8 mouse cellular contexts compared by ENCODE assay signal in the genomic region with DNA sequence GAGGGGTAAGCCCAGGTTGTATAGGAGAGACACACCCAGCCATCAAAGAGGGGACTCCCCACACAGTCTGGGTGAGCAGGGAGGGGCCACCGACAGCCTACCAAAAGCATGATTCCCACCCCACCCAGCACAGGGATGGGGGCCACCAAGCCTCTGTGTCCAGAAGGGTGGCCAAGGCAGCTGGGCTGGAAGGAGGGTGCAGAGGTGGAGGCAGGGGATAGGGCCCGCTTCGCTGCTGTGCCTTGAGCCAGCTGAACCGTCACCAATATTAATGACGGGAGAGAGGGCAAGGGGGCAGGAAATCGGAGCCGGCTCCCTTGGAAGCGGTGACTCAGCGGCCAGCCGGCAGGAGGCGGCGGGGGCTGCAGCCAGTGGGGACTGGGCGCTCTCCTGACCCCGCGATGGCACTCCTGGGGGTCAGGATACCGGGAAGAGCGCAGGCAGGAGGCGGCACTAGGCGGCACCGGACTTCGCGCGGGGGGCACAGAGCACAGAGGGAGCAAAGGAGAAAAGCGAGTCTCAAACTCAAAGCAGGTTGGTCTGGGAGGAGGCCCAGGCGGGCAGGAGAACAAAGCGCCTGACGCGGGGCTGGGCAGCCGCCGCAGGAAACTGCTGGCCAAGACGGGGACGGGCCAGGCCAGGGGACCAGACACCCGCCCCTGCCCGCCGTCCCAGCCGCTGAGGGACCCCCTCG. TPM values are rescaled to one million over a fixed set of nuclear protein-coding genes. Genes with fewer than 3 reads are reported as not detected.
DNase-seq lines count a peak whose midpoint lies in the region; ATAC-seq and TF ChIP-seq lines count a peak whose summit lies in the region.

No protein-coding gene starts in this region.

- no peaks in the 10 kb centered on the region for H3K79me3 ChIP-seq in C2C12 (ENCODE audit: low read depth)

- 3% methylated on average over 37 of the region's 37 CpGs for WGBS in heart, embryonic 13.5 days
- WGBS in kidney, embryonic 15.5 days, result 2% methylated on average over 35 of the region's 37 CpGs
- 2% methylated on average over 37 of the region's 37 CpGs for WGBS in midbrain, embryonic 13.5 days

- H3K27me3 ChIP-seq in C2C12 (ENCODE audit: control insufficient read depth, insufficient read depth, insufficient read length), result no peaks in the 10 kb centered on the region
- H3K27me3 ChIP-seq in heart, embryonic 13.5 days (replicated peaks), result peaks cover 50% of the 10 kb centered on the region
- peaks cover 12% of the 10 kb centered on the region for H3K27me3 ChIP-seq in kidney, embryonic 15.5 days
- peaks cover 8% of the 10 kb centered on the region; the same call in 1 of the 2 replicates for H3K27me3 ChIP-seq in midbrain, embryonic 13.5 days

- ATAC-seq in heart, embryonic 13.5 days (ENCODE audit: extremely low read depth, insufficient number of reproducible peaks, low FRiP score, low TSS enrichment), result 0 out of 2 replicates have a peak, but pooled peaks have one; percentile 23
- ATAC-seq in kidney, embryonic 15.5 days (replicated peaks; ENCODE audit: low FRiP score), result peak; percentile 92
- peak; percentile 65 for ATAC-seq in midbrain, embryonic 13.5 days

- TF ChIP-seq CTCF in C2C12 (IDR thresholded peaks at IDR 0.05; ENCODE audit: control insufficient read depth, insufficient read depth, insufficient read length), result no peak

- peak overlapping the region; percentile 34 for H3ac ChIP-seq in C2C12 (ENCODE audit: control insufficient read depth, insufficient read length, low read depth)

- H3K27ac ChIP-seq in heart, embryonic 13.5 days (replicated peaks), result no peak overlapping the region
- no peak overlapping the region for H3K27ac ChIP-seq in kidney, embryonic 15.5 days
- H3K27ac ChIP-seq in midbrain, embryonic 13.5 days, result no peak overlapping the region

- H3K4me1 ChIP-seq in heart, embryonic 13.5 days, result peaks cover 10% of the 10 kb centered on the region
- peaks cover 14% of the 10 kb centered on the region for H3K4me1 ChIP-seq in kidney, embryonic 15.5 days
- peaks cover 7% of the 10 kb centered on the region for H3K4me1 ChIP-seq in midbrain, embryonic 13.5 days (replicated peaks)

- H3K4me3 ChIP-seq in C2C12 (ENCODE audit: insufficient read depth, poor library complexity, severe bottlenecking), result peak overlapping the region; percentile 6
- peak overlapping the region; percentile 50 for H3K4me3 ChIP-seq in heart, embryonic 13.5 days
- H3K4me3 ChIP-seq in kidney, embryonic 15.5 days (replicated peaks), result peak overlapping the region; percentile 40
- peak overlapping the region; percentile 34 for H3K4me3 ChIP-seq in midbrain, embryonic 13.5 days (replicated peaks)

- H3K79me2 ChIP-seq in C2C12 (ENCODE audit: control insufficient read depth, insufficient read depth), result no peaks in the 10 kb centered on the region

- DNase-seq in embryo, embryonic 10.5 days (ENCODE audit: low spot score), result peak; percentile 80
- no peak for DNase-seq in T-cell, adult 2 months (ENCODE audit: low spot score)
- no peak for DNase-seq in cerebellum, postnatal 25 days
- no peak for DNase-seq in frontal cortex, postnatal 14 days (ENCODE audit: low spot score in 2 of 2)

- no peaks in the 10 kb centered on the region for H3K9me3 ChIP-seq in heart, embryonic 13.5 days
- H3K9me3 ChIP-seq in kidney, embryonic 15.5 days (replicated peaks), result no peaks in the 10 kb centered on the region
- H3K9me3 ChIP-seq in midbrain, embryonic 13.5 days, result no peaks in the 10 kb centered on the region

- H3K4me2 ChIP-seq in heart, embryonic 13.5 days, result peak overlapping the region; percentile 77
- peak overlapping the region; percentile 79 for H3K4me2 ChIP-seq in kidney, embryonic 15.5 days
- H3K4me2 ChIP-seq in midbrain, embryonic 13.5 days (replicated peaks), result peak overlapping the region; percentile 60

- H3K9ac ChIP-seq in heart, embryonic 13.5 days, result peak overlapping the region; percentile 74
- H3K9ac ChIP-seq in kidney, embryonic 15.5 days, result peak overlapping the region; percentile 36
- H3K9ac ChIP-seq in midbrain, embryonic 13.5 days (replicated peaks), result peak overlapping the region; percentile 61

- no peaks in the 10 kb centered on the region for H3K36me3 ChIP-seq in C2C12 (ENCODE audit: control insufficient read depth, insufficient read depth)
- H3K36me3 ChIP-seq in heart, embryonic 13.5 days, result no peaks in the 10 kb centered on the region
- H3K36me3 ChIP-seq in kidney, embryonic 15.5 days, result no peaks in the 10 kb centered on the region
- no peaks in the 10 kb centered on the region for H3K36me3 ChIP-seq in midbrain, embryonic 13.5 days

TF ChIP-seq in C2C12, 6 proteins besides CTCF, POLR2A, EP300 and RAD21:
- no peak for TF ChIP-seq MYOG (IDR thresholded peaks at IDR 0.05; ENCODE audit: control insufficient read depth, extremely low read depth, insufficient read length)
- no peak for TF ChIP-seq MYOD1 (IDR thresholded peaks at IDR 0.05; ENCODE audit: control insufficient read depth, insufficient read length, low read depth)
- no peak for TF ChIP-seq FOSL1 (IDR thresholded peaks at IDR 0.05; ENCODE audit: insufficient read depth, low read length, poor library complexity, severe bottlenecking)
- TF ChIP-seq CEBPB (IDR thresholded peaks at IDR 0.05; ENCODE audit: low read depth), result no peak
- TF ChIP-seq MAX (IDR thresholded peaks at IDR 0.05), result no peak
- TF ChIP-seq USF1 (IDR thresholded peaks at IDR 0.05; ENCODE audit: low read depth), result no peak

RNA-seq across cellular contexts. Expression of gene Fgf18, which starts 24.5 kb away (rescaled TPM):
- 0.12 TPM for polyA plus RNA-seq in C2C12 (2012; fragmentation: generic; extraction: Trizol)
- 3.3 and 4.3 TPM in 2 replicates for polyA plus RNA-seq in heart, embryonic 13.5 days (2015; fragmentation: Nextera tagmentation; extraction: Ambion mirVana)
- polyA plus RNA-seq in kidney, embryonic 15.5 days (2015; fragmentation: Nextera tagmentation; extraction: Ambion mirVana), result 2.5 and 4.3 TPM in 2 replicates
- polyA plus RNA-seq in midbrain, embryonic 13.5 days (2015; fragmentation: Nextera tagmentation; extraction: Ambion mirVana), result 3.5 and 3.6 TPM in 2 replicates

RNA-seq across cellular contexts. Expression of gene Npm1, which starts 40.3 kb away (rescaled TPM):
- 702 TPM for polyA plus RNA-seq in C2C12 (2012; fragmentation: generic; extraction: Trizol)
- 532 and 581 TPM in 2 replicates for polyA plus RNA-seq in heart, embryonic 13.5 days (2015; fragmentation: Nextera tagmentation; extraction: Ambion mirVana)
- 1,128 and 1,268 TPM in 2 replicates for polyA plus RNA-seq in kidney, embryonic 15.5 days (2015; fragmentation: Nextera tagmentation; extraction: Ambion mirVana)
- polyA plus RNA-seq in midbrain, embryonic 13.5 days (2015; fragmentation: Nextera tagmentation; extraction: Ambion mirVana), result 592 and 605 TPM in 2 replicates

Comparison
In these comparisons a context has a peak if more than half of its experiments do, and no peak if none do; other contexts are left out.
1. ATAC-seq: peak in every context shown above with its lines; median percentile 92 in kidney, embryonic 15.5 days; 65 in midbrain, embryonic 13.5 days; 23 in heart, embryonic 13.5 days.